ENCODE assay signal across 27 mouse cellular contexts in genomic region chr4:142952879-142953278, GRCm38 (mm10).
DNase-seq lines count a peak whose midpoint lies in the region; ATAC-seq and TF ChIP-seq lines count a peak whose summit lies in the region.
"Had no signal": no experiment of that assay in that cellular context is flagged by ENCODE, and none has a peak within 500 bp of the region (broad histone marks: within the 10 kb centered on the region; RNA-seq: fewer than 3 reads in every experiment).

No protein-coding gene starts in this region.

- no peak overlapping the region for H3K4me3 ChIP-seq in forebrain, postnatal 0 days (ENCODE audit: low read depth, low read length)
- H3K4me3 ChIP-seq in forebrain, embryonic 15.5 days = no peak overlapping the region
- H3K4me3 ChIP-seq in layer of hippocampus, adult 2 months = no peak overlapping the region
- H3K4me3 ChIP-seq in midbrain, embryonic 14.5 days (replicated peaks; ENCODE audit: low read depth, low read length) = no peak overlapping the region
- H3K4me3 ChIP-seq in midbrain, embryonic 13.5 days (replicated peaks) = no peak overlapping the region
- no peak overlapping the region for H3K4me3 ChIP-seq in stomach, postnatal 0 days (ENCODE audit: low read depth, low read length)
- H3K4me3 ChIP-seq: embryonic facial prominence, embryonic 10.5 days; embryonic facial prominence, embryonic 15.5 days; forebrain, embryonic 12.5 days; hindbrain, embryonic 13.5 days; left cerebral cortex, adult 2 months; limb, embryonic 13.5 days; neural tube, embryonic 13.5 days had no signal

- peak; percentile 27; the same call in 1 of the 2 replicates for TF ChIP-seq CTCF in forebrain, postnatal 0 days (IDR thresholded peaks at IDR 0.05; ENCODE audit: low read depth)
- peak; percentile 57 for TF ChIP-seq CTCF in layer of hippocampus, adult 2 months (conservative IDR thresholded peaks at IDR 0.05)
- peak; percentile 41 for TF ChIP-seq CTCF in stomach, postnatal 0 days (IDR thresholded peaks at IDR 0.05; ENCODE audit: low read depth)

- no peak for DNase-seq in forebrain, postnatal 0 days
- DNase-seq in layer of hippocampus, adult 2 months (ENCODE audit: low spot score in 2 of 2) = no peak
- no peak for DNase-seq in layer of hippocampus, postnatal 14 days (ENCODE audit: low spot score in 2 of 2)
- DNase-seq in midbrain, embryonic 14.5 days = no peak
- no peak for DNase-seq in stomach, postnatal 0 days (ENCODE audit: low spot score)
- DNase-seq in c-Kit-positive CD71-positive TER-119-positive erythroid progenitor cells, embryonic 14.5 days (ENCODE audit: low spot score) = no peak
- DNase-seq: adrenal gland, postnatal 25 days; cerebellum, adult 9-10 months; cerebellum, postnatal 36 days; gastrocnemius, postnatal 25 days; heart, adult 11 months; heart, postnatal 36 days; kidney, adult 8-10 months; kidney, postnatal 10 days; lung, adult 18-20 months had no signal

- 88% methylated on average over 1 of the region's 1 CpGs for WGBS in forebrain, postnatal 0 days
- 73% methylated on average over 1 of the region's 1 CpGs for WGBS in forebrain, embryonic 15.5 days
- 79% methylated on average over 1 of the region's 1 CpGs for WGBS in midbrain, embryonic 14.5 days
- WGBS in midbrain, embryonic 13.5 days = 84% methylated on average over 1 of the region's 1 CpGs
- 50% methylated on average over 1 of the region's 1 CpGs for WGBS in stomach, postnatal 0 days

- H3K9ac ChIP-seq in forebrain, postnatal 0 days = no peak overlapping the region
- H3K9ac ChIP-seq in forebrain, embryonic 15.5 days (replicated peaks) = no peak overlapping the region
- no peak overlapping the region for H3K9ac ChIP-seq in midbrain, embryonic 14.5 days (replicated peaks; ENCODE audit: low read length)
- no peak overlapping the region for H3K9ac ChIP-seq in midbrain, embryonic 13.5 days (replicated peaks)
- H3K9ac ChIP-seq in stomach, postnatal 0 days (ENCODE audit: low read length) = no peak overlapping the region
- H3K9ac ChIP-seq: embryonic facial prominence, embryonic 15.5 days; forebrain, embryonic 12.5 days; hindbrain, embryonic 13.5 days; limb, embryonic 13.5 days; neural tube, embryonic 13.5 days had no signal

- H3K9me3 ChIP-seq in forebrain, postnatal 0 days (ENCODE audit: low read length) = no peaks in the 10 kb centered on the region
- no peaks in the 10 kb centered on the region for H3K9me3 ChIP-seq in forebrain, embryonic 15.5 days
- no peaks in the 10 kb centered on the region for H3K9me3 ChIP-seq in midbrain, embryonic 14.5 days (ENCODE audit: control insufficient read depth, low read length)
- H3K9me3 ChIP-seq in midbrain, embryonic 13.5 days = no peaks in the 10 kb centered on the region
- H3K9me3 ChIP-seq in stomach, postnatal 0 days (ENCODE audit: control insufficient read depth, low read length) = no peaks in the 10 kb centered on the region
- H3K9me3 ChIP-seq: embryonic facial prominence, embryonic 10.5 days; embryonic facial prominence, embryonic 15.5 days; forebrain, embryonic 12.5 days; hindbrain, embryonic 13.5 days; limb, embryonic 13.5 days; neural tube, embryonic 13.5 days had no signal

- no peak for ATAC-seq in forebrain, postnatal 0 days
- ATAC-seq in forebrain, embryonic 15.5 days (replicated peaks) = no peak
- no peak for ATAC-seq in midbrain, embryonic 14.5 days (ENCODE audit: low FRiP score, low TSS enrichment)
- ATAC-seq in midbrain, embryonic 13.5 days = no peak
- ATAC-seq in stomach, postnatal 0 days (ENCODE audit: low FRiP score, low TSS enrichment) = no peak
- ATAC-seq: CD4-positive, CD25-positive, alpha-beta regulatory T cell, adult 4 months had no signal

- H3K4me2 ChIP-seq in forebrain, postnatal 0 days (ENCODE audit: low read depth) = no peak overlapping the region
- no peak overlapping the region for H3K4me2 ChIP-seq in forebrain, embryonic 15.5 days (replicated peaks)
- no peak overlapping the region for H3K4me2 ChIP-seq in midbrain, embryonic 14.5 days (ENCODE audit: low read length)
- H3K4me2 ChIP-seq in midbrain, embryonic 13.5 days (replicated peaks) = no peak overlapping the region
- H3K4me2 ChIP-seq in stomach, postnatal 0 days (replicated peaks; ENCODE audit: low read depth) = no peak overlapping the region
- H3K4me2 ChIP-seq: embryonic facial prominence, embryonic 15.5 days; forebrain, embryonic 12.5 days; heart, embryonic 11.5 days; hindbrain, embryonic 13.5 days; limb, embryonic 13.5 days; liver, embryonic 11.5 days; neural tube, embryonic 13.5 days had no signal

- no peak for TF ChIP-seq EP300 in stomach, postnatal 0 days (optimal IDR thresholded peaks at IDR 0.05)

- no peaks in the 10 kb centered on the region for H3K36me3 ChIP-seq in forebrain, postnatal 0 days (ENCODE audit: insufficient read depth)
- H3K36me3 ChIP-seq in forebrain, embryonic 15.5 days = no peaks in the 10 kb centered on the region
- H3K36me3 ChIP-seq in midbrain, embryonic 14.5 days (ENCODE audit: control insufficient read depth, insufficient read depth, low read length) = no peaks in the 10 kb centered on the region
- no peaks in the 10 kb centered on the region for H3K36me3 ChIP-seq in midbrain, embryonic 13.5 days
- H3K36me3 ChIP-seq in stomach, postnatal 0 days (ENCODE audit: control insufficient read depth, insufficient read depth, low read length) = no peaks in the 10 kb centered on the region
- H3K36me3 ChIP-seq: embryonic facial prominence, embryonic 10.5 days; embryonic facial prominence, embryonic 15.5 days; forebrain, embryonic 12.5 days; hindbrain, embryonic 13.5 days; limb, embryonic 13.5 days; neural tube, embryonic 13.5 days had no signal

- H3K4me1 ChIP-seq in forebrain, postnatal 0 days (ENCODE audit: insufficient read depth) = peaks cover 15% of the 10 kb centered on the region
- peaks cover 36% of the 10 kb centered on the region for H3K4me1 ChIP-seq in forebrain, embryonic 15.5 days
- H3K4me1 ChIP-seq in midbrain, embryonic 14.5 days (ENCODE audit: control insufficient read depth, insufficient read depth, low read length) = peaks cover 35% of the 10 kb centered on the region
- peaks cover 42% of the 10 kb centered on the region for H3K4me1 ChIP-seq in midbrain, embryonic 13.5 days (replicated peaks)
- no peaks in the 10 kb centered on the region for H3K4me1 ChIP-seq in stomach, postnatal 0 days (replicated peaks; ENCODE audit: control insufficient read depth, insufficient read depth)
- H3K4me1 ChIP-seq: embryonic facial prominence, embryonic 15.5 days; limb, embryonic 13.5 days had no signal

- H3K27me3 ChIP-seq in forebrain, postnatal 0 days (ENCODE audit: insufficient read depth, low read length) = no peaks in the 10 kb centered on the region
- no peaks in the 10 kb centered on the region for H3K27me3 ChIP-seq in forebrain, embryonic 15.5 days
- H3K27me3 ChIP-seq in midbrain, embryonic 14.5 days (ENCODE audit: control insufficient read depth, insufficient read depth, low read length) = no peaks in the 10 kb centered on the region
- H3K27me3 ChIP-seq in midbrain, embryonic 13.5 days = 0 out of 2 replicates have a peak, but pooled peaks cover 3% of the 10 kb centered on the region
- no peaks in the 10 kb centered on the region for H3K27me3 ChIP-seq in stomach, postnatal 0 days (ENCODE audit: control insufficient read depth, insufficient read depth, low read length)
- H3K27me3 ChIP-seq: embryonic facial prominence, embryonic 15.5 days; limb, embryonic 13.5 days; neural tube, embryonic 13.5 days had no signal

- peak overlapping the region; percentile 35; the same call in 1 of the 2 replicates for H3K27ac ChIP-seq in forebrain, postnatal 0 days (ENCODE audit: low read depth, low read length)
- H3K27ac ChIP-seq in forebrain, embryonic 15.5 days (replicated peaks) = no peak overlapping the region
- no peak overlapping the region for H3K27ac ChIP-seq in layer of hippocampus, adult 2 months
- peak overlapping the region; percentile 17; the same call in 1 of the 2 replicates for H3K27ac ChIP-seq in midbrain, embryonic 14.5 days (replicated peaks; ENCODE audit: low read depth, low read length)
- no peak overlapping the region for H3K27ac ChIP-seq in midbrain, embryonic 13.5 days
- no peak overlapping the region for H3K27ac ChIP-seq in stomach, postnatal 0 days (replicated peaks)
- H3K27ac ChIP-seq: embryonic facial prominence, embryonic 10.5 days; embryonic facial prominence, embryonic 15.5 days; forebrain, embryonic 12.5 days; left cerebral cortex, adult 2 months; limb, embryonic 13.5 days had no signal

Comparison
In these comparisons a context has a peak if more than half of its experiments do, and no peak if none do; other contexts are left out.
1. H3K27ac ChIP-seq: peak in forebrain, postnatal 0 days (single experiment) and midbrain, embryonic 14.5 days (single experiment); none in forebrain, embryonic 15.5 days (single experiment), layer of hippocampus, adult 2 months (single experiment), midbrain, embryonic 13.5 days (single experiment) and stomach, postnatal 0 days (single experiment).
2. Peak in every context shown above with its lines, with median percentiles within 50 percentile points of each other: CTCF ChIP-seq.